Mouse (Mus musculus) sigmoid colon, adult 10 weeks (tissue): Measurements from ENCODE around the gene AW146154. TPM values are rescaled to one million over a fixed set of nuclear protein-coding genes. Genes with fewer than 3 reads are reported as not detected.

Experiments used
- polyA plus RNA-seq: library from polyadenylated mRNA; stranded (reverse); fragments of 350-450 nt; fragmentation: Illumina TruSeq; extraction: RNeasy Lipid Tissue Mini Kit (QIAGEN cat#74804); gene quantifications from one replicate; pipeline ENCODE4 v1.2.3, GENCODE M21; 2014; ENCODE audit warnings: low read depth, low replicate concordance

AW146154 gene
- 44.8 TPM for polyA plus RNA-seq

DNA sequence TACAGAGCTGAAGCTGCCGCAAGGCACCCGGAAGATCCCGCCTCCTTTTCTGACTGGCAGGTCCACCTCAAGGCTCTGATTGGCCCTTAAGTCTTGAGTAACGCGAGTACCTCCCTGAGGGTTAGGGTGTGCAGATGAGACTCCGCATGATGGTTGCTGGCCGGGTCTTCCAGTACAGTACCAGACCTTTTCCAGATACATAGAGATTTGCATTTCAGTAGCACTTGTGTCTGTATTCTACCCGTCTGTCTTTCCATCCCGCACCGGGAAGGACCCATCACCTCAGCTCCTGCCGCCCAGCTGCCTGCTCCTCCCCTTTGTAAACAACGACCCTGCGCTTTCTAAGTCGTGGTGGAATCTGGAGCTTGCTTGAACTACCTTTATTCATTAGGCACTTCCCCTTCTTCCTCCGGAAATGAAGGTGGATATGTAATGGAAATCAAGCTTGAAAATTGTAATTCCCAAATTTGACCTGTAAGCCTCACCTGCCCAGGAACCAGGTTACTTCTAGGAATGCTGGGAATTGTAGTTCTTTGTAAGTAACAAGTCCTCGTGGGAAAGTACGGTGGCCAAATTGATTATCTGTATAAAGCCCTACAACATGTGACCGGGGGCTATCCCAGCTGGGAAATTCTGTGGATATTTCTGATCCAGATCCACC is at the start of gene AW146154, which contains the start of gene Gm20449:
TSS of gene AW146154 (minus strand) at position 502 of the 661 bp plus-strand sequence.
TSS of gene Gm20449 (minus strand) at position 29 of the 661 bp plus-strand sequence.

DNA sequence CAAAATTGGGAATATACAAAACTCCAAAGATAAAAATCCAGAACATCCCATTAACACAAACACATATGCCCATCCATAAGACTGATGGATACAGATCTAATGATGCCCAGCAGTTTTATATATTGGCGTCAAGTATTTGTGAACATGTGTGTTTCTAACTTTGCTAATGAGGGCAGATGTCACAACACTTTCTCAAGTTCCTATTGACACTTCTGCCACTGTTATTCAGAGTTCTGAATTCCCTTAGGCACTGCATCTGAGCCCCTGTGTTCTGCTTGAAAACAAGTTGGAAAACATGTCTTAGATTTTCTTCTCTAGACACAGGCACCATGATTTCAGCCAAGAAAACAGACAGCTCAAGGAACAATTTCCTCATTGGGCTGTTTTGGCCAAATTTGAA is 51.1 kb downstream of the AW146154 start, which contains the start of gene Vmn2r57:
TSS of gene Vmn2r57 (minus strand) at position 101 of the 400 bp plus-strand sequence.

Other genes with a start within 250 kb of the AW146154 start
- gene AI987944, start 106.5 kb downstream of the AW146154 start, polyA plus RNA-seq: 65.6 TPM
- 1.2 TPM for gene Vmn2r57, start 51.2 kb downstream of the AW146154 start, polyA plus RNA-seq
- gene Gm20449, start 473 bp downstream of the AW146154 start, polyA plus RNA-seq: 0.22 TPM
- not detected for gene Gm6871, start 73.8 kb upstream of the AW146154 start, polyA plus RNA-seq
- gene 2610021A01Rik, start 99.3 kb upstream of the AW146154 start, polyA plus RNA-seq: 35.9 TPM
- 62.5 TPM for gene Zfp788, start 133.3 kb upstream of the AW146154 start, polyA plus RNA-seq